ENCODE assay signal across 18 mouse cellular contexts in the genomic region with DNA sequence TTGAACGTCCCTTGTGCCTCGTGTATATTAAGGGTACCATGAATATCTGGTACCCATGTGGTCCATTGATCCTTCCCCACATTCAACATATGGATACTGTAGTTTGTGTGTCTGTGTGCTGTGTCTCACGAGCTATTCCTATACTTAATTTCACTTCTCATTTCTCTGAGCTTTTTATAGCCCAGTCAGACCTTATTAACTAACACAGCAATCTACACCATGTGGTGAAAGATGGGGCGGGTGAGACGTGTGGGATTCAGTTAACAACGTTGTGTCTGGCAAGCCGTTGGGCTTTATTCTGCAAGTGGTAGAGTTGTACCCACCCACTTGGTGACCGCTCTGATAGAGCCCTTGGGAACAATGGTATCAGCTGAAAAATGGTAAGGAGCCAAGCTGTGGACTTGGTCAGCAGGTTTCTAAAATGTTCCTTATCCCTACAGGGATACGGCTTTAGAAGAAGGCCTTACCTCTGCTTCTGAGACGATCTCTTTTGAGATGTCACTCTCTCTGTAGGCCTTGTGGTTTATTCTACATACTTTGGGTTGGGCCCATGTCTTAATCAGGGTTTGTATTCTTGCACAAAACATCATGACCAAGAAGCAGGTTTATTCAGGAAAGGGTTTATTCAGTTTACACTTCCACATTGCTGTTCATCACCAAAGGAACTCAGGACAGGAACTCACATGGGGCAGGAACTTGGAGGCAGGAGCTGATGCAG.
DNase-seq lines count a peak whose midpoint lies in the region; ATAC-seq lines count a peak whose summit lies in the region.
"Had no signal": no experiment of that assay in that cellular context is flagged by ENCODE, and none has a peak within 500 bp of the region (broad histone marks: within the 10 kb centered on the region; RNA-seq: fewer than 3 reads in every experiment).

No protein-coding gene starts in this region.

- no peak overlapping the region for H3K4me3 ChIP-seq in heart, embryonic 10.5 days
- H3K4me3 ChIP-seq: embryonic facial prominence, embryonic 15.5 days; erythroblast, embryonic 14.5 days; forebrain, embryonic 10.5 days; heart, embryonic 13.5 days; hindbrain, embryonic 15.5 days had no signal

- no peaks in the 10 kb centered on the region for H3K4me1 ChIP-seq in heart, embryonic 10.5 days
- H3K4me1 ChIP-seq: embryonic facial prominence, embryonic 15.5 days; forebrain, embryonic 10.5 days; heart, embryonic 13.5 days; hindbrain, embryonic 15.5 days had no signal

- ATAC-seq in megakaryocyte progenitor cell, adult 5-6 weeks (replicated peaks; ENCODE audit: poor library complexity) = peak; percentile 88
- ATAC-seq: forebrain, embryonic 14.5 days had no signal

- H3K9me3 ChIP-seq in heart, embryonic 10.5 days = no peaks in the 10 kb centered on the region
- H3K9me3 ChIP-seq: embryonic facial prominence, embryonic 15.5 days; forebrain, embryonic 10.5 days; heart, embryonic 13.5 days; hindbrain, embryonic 15.5 days had no signal

- WGBS in heart, embryonic 10.5 days = 83% methylated on average over 10 of the region's 10 CpGs

- H3K36me3 ChIP-seq in heart, embryonic 10.5 days = no peaks in the 10 kb centered on the region
- H3K36me3 ChIP-seq: embryonic facial prominence, embryonic 15.5 days; forebrain, embryonic 10.5 days; heart, embryonic 13.5 days; hindbrain, embryonic 15.5 days had no signal

- no peaks in the 10 kb centered on the region for H3K27me3 ChIP-seq in heart, embryonic 10.5 days (ENCODE audit: insufficient read depth, poor library complexity, severe bottlenecking)
- H3K27me3 ChIP-seq: embryonic facial prominence, embryonic 15.5 days; heart, embryonic 13.5 days; hindbrain, embryonic 15.5 days had no signal

- DNase-seq in B cell, adult 2 months = peak; percentile 33 to 38
- peak; percentile 49 for DNase-seq in brain, adult 2 months (ENCODE audit: low read depth, low spot score)
- no peak for DNase-seq in ovary, adult 18-20 months (ENCODE audit: low spot score)
- no peak for DNase-seq in lung, postnatal 14 days
- no peak for DNase-seq in heart, embryonic 10.5 days (ENCODE audit: low spot score)
- DNase-seq: adrenal gland, postnatal 14 days; cerebellum, adult 2 months; cerebellum, postnatal 10 days; embryo, embryonic 11 days; gastrocnemius, postnatal 10 days; heart, postnatal 36 days had no signal

- no peak overlapping the region for H3K27ac ChIP-seq in heart, embryonic 10.5 days
- H3K27ac ChIP-seq: embryonic facial prominence, embryonic 15.5 days; forebrain, embryonic 10.5 days; heart, embryonic 13.5 days; hindbrain, embryonic 15.5 days had no signal

Comparison
In these comparisons a context has a peak if more than half of its experiments do, and no peak if none do; other contexts are left out.
1. DNase-seq: peak in B cell, adult 2 months (2 of 2) and brain, adult 2 months (single experiment); none in ovary, adult 18-20 months (single experiment), lung, postnatal 14 days (single experiment) and heart, embryonic 10.5 days (single experiment).